Mouse (Mus musculus) kidney, adult 8-10 months (tissue): ENCODE results near the gene Dvl1.

Source experiments
- DNase-seq, 2 experiments: peaks; one replicate each; pipeline ENCODE4 v3.0.0; 2022

Dvl1 gene

GRCm38 (mm10) chr4:155908751-155909150 is 61.5 kb downstream of the Dvl1 start:
- no peak for DNase-seq
